Mouse (Mus musculus) urinary bladder, adult 2 months (tissue): ENCODE measurements around the gene Zfp286. TPM values are rescaled to one million over a fixed set of nuclear protein-coding genes. Genes with fewer than 3 reads are reported as not detected.

ENCODE experiments used
- DNase-seq: peaks from one replicate; pipeline ENCODE4 v3.0.0; 2022; ENCODE audit warnings: low spot score
- polyA plus RNA-seq: library from polyadenylated mRNA; depleted of rRNA; stranded (reverse); fragments of >200 nt; gene quantifications from 2 replicates; pipeline ENCODE4 v1.2.3, GENCODE M21; 2012; rRNA removed

Gene Zfp286
- polyA plus RNA-seq, 1 experiment, result 5.5 TPM

GRCm38 (mm10) chr11:62708252-62708651 is 81.0 kb downstream of the Zfp286 start:
- DNase-seq, result no peak

GRCm38 (mm10) chr11:62706141-62706540 is 83.1 kb downstream of the Zfp286 start:
- no peak for DNase-seq

Other genes starting within 250 kb of the Zfp286 start
- 2,108 and 2,141 TPM in 2 replicates for gene Ubb, start 238.3 kb downstream of the Zfp286 start, polyA plus RNA-seq
- 52.6 and 62.0 TPM in 2 replicates for gene Trpv2, start 215.0 kb downstream of the Zfp286 start, polyA plus RNA-seq
- gene Lrrc75a, start 140.9 kb downstream of the Zfp286 start, polyA plus RNA-seq, result 14.0 and 15.4 TPM in 2 replicates
- 73.5 and 89.4 TPM in 2 replicates for gene Mmgt2, start 140.8 kb downstream of the Zfp286 start, polyA plus RNA-seq
- 5.4 and 6.5 TPM in 2 replicates for gene Zfp287, start 57.6 kb downstream of the Zfp286 start, polyA plus RNA-seq
- not detected in 2 replicates for gene Gm10428, start 36.4 kb downstream of the Zfp286 start, polyA plus RNA-seq
- gene Trim16, start 30.8 kb upstream of the Zfp286 start, polyA plus RNA-seq, result 23.3 and 33.0 TPM in 2 replicates
- 0.77 and 1.6 TPM in 2 replicates for gene Fbxw10, start 57.6 kb upstream of the Zfp286 start, polyA plus RNA-seq
- 44.5 and 51.3 TPM in 2 replicates for gene Tvp23b, start 90.0 kb upstream of the Zfp286 start, polyA plus RNA-seq
- 0.10 and 0.28 TPM in 2 replicates for gene Cdrt4, start 161.7 kb upstream of the Zfp286 start, polyA plus RNA-seq